Mouse (Mus musculus) midbrain, embryonic 16.5 days (tissue): Measurements from ENCODE around the gene Bend5. TPM values are rescaled to one million over a fixed set of nuclear protein-coding genes. Genes with fewer than 3 reads are reported as not detected.

Experiments used
- ATAC-seq: fragments of 200-750 bp; cut with Nextera tagmentation; 2 replicates; pipeline ENCODE4 v1.8.0; 2017; ENCODE audit warnings: moderate TSS enrichment
- H3K27ac ChIP-seq: fragments of 300-500 bp; sonication (generic); 2 replicates; pipeline ENCODE4 v1.5.1; 2014; ENCODE audit warnings: mild to moderate bottlenecking, low read length, mixed read lengths
- H3K27me3 ChIP-seq: fragments of 300-500 bp; sonication (generic); 2 replicates; pipeline ENCODE4 v1.6.1; 2014; ENCODE audit warnings: low read depth, low read length, mixed read lengths; ENCODE audit not compliant: control insufficient read depth, insufficient read depth
- H3K36me3 ChIP-seq: fragments of 300-500 bp; sonication (generic); 2 replicates; pipeline ENCODE4 v1.6.1; 2014; ENCODE audit warnings: mild to moderate bottlenecking, low read length, moderate library complexity, mixed read lengths; ENCODE audit not compliant: control insufficient read depth, insufficient read depth
- H3K4me1 ChIP-seq: fragments of 300-500 bp; sonication (generic); 2 replicates; pipeline ENCODE4 v1.6.1; 2014; ENCODE audit warnings: mild to moderate bottlenecking, low read length, mixed read lengths; ENCODE audit not compliant: control insufficient read depth, insufficient read depth
- H3K4me2 ChIP-seq: fragments of 300-500 bp; sonication (generic); 2 replicates; pipeline ENCODE4 v1.6.1; 2014; ENCODE audit warnings: mild to moderate bottlenecking, low read length, mixed read lengths
- H3K4me3 ChIP-seq: fragments of 300-500 bp; sonication (generic); 2 replicates; pipeline ENCODE4 v1.5.1; 2014; ENCODE audit warnings: low read depth, mild to moderate bottlenecking, low read length, moderate library complexity, mixed read lengths
- H3K9ac ChIP-seq: fragments of 300-500 bp; sonication (generic); 2 replicates; pipeline ENCODE4 v1.6.1; 2014; ENCODE audit warnings: low read depth, low read length, mixed read lengths
- H3K9me3 ChIP-seq: fragments of 300-500 bp; sonication (generic); replicated peaks from 2 replicates; pipeline ENCODE4 v1.6.1; 2014; ENCODE audit warnings: mild to moderate bottlenecking, low read length, mixed read lengths; ENCODE audit not compliant: control insufficient read depth, poor library complexity, severe bottlenecking
- WGBS: fragments of 180-500 bp; shearing (Covaris S2); extraction: QIAGEN DNeasy Blood & Tissue Kit; methylation state at CpG from one replicate; pipeline ENCODE4 v1.1.7; 2014; 5-methylcytosine and 5-hydroxymethylcytosine counted together
- polyA plus RNA-seq: library from polyadenylated mRNA; unstranded; fragments of >200 nt; fragmentation: Nextera tagmentation; extraction: Ambion mirVana; gene quantifications from 2 replicates; pipeline ENCODE4 v1.2.1, GENCODE M21; 2015

Gene Bend5
- polyA plus RNA-seq, 1 experiment from 2014 or later, result 58.2 TPM

- ATAC-seq, result no peak
- H3K4me2 ChIP-seq, result no peak overlapping the region
- no peak overlapping the region for H3K4me3 ChIP-seq
Measured at GRCm38 (mm10) chr4:111485189-111485588, 70.4 kb downstream of the Bend5 start.

DNA sequence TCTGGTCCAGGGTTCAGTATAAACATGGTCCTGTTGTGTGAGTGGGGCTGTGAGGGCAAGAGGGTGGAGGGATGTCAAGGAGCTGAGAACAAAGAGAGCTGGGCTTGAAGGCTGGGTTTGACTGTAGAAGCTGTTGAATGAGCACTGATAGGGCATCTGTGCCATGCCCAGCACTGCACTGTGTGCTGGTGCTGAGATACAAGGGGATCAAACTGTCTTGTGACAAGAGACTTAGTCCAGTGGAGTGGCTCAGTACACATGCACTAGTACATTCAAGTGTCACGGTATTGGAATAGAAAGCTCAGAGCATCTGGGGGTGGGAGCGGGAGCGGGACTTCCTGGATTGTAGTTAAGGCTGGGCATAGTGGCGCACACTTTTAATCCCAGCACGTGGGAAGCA, 71.4 kb downstream of the Bend5 start:
- 71% methylated on average over 5 of the region's 5 CpGs for WGBS
- 0 out of 2 replicates have a peak, but pooled peaks cover 2% of the 10 kb centered on the region for H3K4me1 ChIP-seq
- no peaks in the 10 kb centered on the region for H3K9me3 ChIP-seq
- H3K4me3 ChIP-seq, result no peak overlapping the region
- no peak overlapping the region for H3K9ac ChIP-seq
- no peaks in the 10 kb centered on the region for H3K27me3 ChIP-seq
- no peak overlapping the region for H3K4me2 ChIP-seq
- no peaks in the 10 kb centered on the region for H3K36me3 ChIP-seq
- no peak overlapping the region for H3K27ac ChIP-seq
- ATAC-seq, result no peak

More at GRCm38 (mm10) chr4:111485189-111485588, 70.4 kb downstream of the Bend5 start:
- no peak overlapping the region for H3K27ac ChIP-seq
- no peaks in the 10 kb centered on the region for H3K27me3 ChIP-seq
- WGBS, result 72% methylated on average over 5 of the region's 5 CpGs
- H3K4me1 ChIP-seq, result 0 out of 2 replicates have a peak, but pooled peaks cover 2% of the 10 kb centered on the region
- no peaks in the 10 kb centered on the region for H3K36me3 ChIP-seq
- H3K9ac ChIP-seq, result no peak overlapping the region
- no peaks in the 10 kb centered on the region for H3K9me3 ChIP-seq

DNA sequence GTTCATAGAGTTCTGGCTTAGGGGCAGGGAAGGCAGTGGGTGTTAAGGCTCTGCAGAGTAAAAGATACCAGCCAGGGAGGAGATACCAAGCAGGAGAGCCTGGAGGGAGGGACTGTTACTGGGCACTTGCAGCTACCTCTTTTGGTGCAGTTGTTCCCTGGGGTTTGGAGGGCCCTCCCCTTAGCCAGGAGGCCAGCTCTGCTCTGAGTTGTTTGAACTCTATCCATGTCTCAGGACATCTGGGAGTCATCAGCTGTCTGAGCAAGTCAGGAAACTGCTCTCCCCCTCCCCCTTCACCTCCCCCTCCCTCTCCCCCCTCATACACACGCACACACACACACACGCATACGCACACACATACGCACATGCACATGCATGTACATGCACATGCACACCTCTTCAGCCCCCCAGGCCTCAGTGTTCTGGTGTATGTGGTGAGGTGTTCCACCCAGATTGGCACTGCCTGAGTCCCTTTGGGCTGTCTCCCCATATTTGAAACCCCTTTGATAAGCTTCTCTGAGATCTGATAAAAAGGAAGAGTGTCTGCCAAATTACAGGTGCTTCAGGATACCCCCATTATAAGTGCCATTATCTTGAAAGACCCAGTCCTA, 72.5 kb downstream of the Bend5 start:
- Histone ChIP-seq H3K4me1 (0 out of 2 replicates have a peak, but pooled peaks cover 2% of the 10 kb centered on the region), H3K27me3 (no peaks in the 10 kb centered on the region), H3K27ac (no peak overlapping the region), H3K4me3 (no peak overlapping the region), H3K9ac (no peak overlapping the region), H3K36me3 (no peaks in the 10 kb centered on the region), H3K4me2 (no peak overlapping the region), H3K9me3 (no peaks in the 10 kb centered on the region)
- 86% methylated on average over 4 of the region's 4 CpGs for WGBS
- no peak for ATAC-seq

DNA sequence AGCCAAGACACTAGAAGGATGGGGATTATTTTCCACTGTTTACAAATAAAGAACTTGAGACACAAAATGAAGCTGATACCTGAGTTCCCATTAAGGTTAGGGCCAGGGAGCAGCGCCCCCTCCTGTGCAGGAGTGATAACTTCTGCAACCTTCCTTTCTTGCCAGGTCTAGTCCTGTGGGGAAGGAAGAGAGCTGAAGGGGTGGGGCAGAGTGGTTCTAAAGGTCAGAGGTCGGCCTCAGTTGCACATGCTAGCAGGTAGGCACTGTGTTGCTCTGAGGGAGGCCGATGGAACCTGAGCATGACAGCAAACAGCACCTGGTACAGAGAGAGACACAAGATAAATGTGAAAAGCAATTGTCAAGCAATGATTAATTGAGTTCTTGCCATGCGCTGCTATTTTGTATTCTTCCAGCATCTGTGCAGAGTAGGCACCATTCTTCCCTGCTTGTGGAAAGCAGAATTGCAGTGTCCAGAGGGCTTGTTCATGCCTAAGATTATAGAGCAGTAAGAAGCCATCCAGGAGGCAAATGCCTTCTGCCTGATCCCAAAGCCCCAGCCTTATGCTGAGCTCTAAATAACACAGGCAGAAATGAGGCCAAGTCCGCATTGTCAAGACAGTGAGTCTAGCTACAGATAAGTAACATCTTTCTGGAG, 79.1 kb downstream of the Bend5 start:
- H3K36me3 ChIP-seq, result no peaks in the 10 kb centered on the region
- no peak overlapping the region for H3K27ac ChIP-seq
- 0 out of 2 replicates have a peak, but pooled peaks cover 2% of the 10 kb centered on the region for H3K4me1 ChIP-seq
- ATAC-seq, result no peak
- no peaks in the 10 kb centered on the region for H3K9me3 ChIP-seq
- 63% methylated on average over 5 of the region's 5 CpGs for WGBS
- H3K27me3 ChIP-seq, result no peaks in the 10 kb centered on the region
- no peak overlapping the region for H3K4me3 ChIP-seq
- H3K9ac ChIP-seq, result no peak overlapping the region
- no peak overlapping the region for H3K4me2 ChIP-seq

DNA sequence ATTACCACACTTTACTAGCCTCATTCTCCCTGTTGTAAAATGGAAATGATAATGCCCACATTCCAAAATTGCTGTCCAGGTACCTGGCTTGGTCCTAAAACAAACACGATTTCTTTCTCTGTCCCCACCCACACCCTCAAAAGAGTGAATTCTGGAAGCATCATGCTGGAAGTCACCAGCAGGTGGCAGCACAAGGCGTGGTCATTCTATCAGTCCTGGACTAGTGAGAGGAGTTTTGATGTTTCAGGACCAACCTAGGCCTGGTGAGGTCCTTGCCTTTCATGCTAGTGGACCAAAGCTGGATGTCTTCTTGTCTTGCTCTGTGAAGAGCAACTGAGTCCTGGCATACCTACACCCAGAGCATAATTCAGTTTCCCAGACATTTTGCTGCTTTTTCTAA, 81.1 kb downstream of the Bend5 start:
- H3K27me3 ChIP-seq, result no peaks in the 10 kb centered on the region
- WGBS, result 10% methylated on average over 2 of the region's 2 CpGs
- H3K9me3 ChIP-seq, result no peaks in the 10 kb centered on the region
- 0 out of 2 replicates have a peak, but pooled peaks have one; percentile 7 for ATAC-seq
- H3K4me1 ChIP-seq, result no peaks in the 10 kb centered on the region
- no peaks in the 10 kb centered on the region for H3K36me3 ChIP-seq
- no peak overlapping the region for H3K9ac ChIP-seq
- H3K4me3 ChIP-seq, result no peak overlapping the region
- no peak overlapping the region for H3K27ac ChIP-seq
- H3K4me2 ChIP-seq, result no peak overlapping the region

DNA sequence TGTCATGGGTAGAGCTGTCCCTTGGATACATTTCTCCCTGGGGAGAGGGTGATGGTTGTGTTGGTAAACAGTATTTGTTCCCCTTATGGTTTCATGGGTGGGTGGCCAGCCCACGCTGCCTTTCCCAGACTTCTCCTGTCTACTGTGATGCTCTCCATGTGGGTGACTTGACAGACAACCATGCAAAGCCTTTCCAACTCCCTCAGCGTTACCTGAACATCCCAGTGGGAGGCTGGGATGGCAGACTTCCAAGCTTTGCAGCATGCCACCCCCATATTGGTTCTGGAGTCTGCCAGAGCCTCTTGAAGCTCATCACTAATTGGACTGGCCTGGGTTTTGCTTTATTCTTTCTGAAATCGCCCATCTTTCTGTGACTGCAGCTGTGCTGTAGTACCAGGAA, 83.9 kb downstream of the Bend5 start:
- Histone ChIP-seq H3K36me3 (no peaks in the 10 kb centered on the region), H3K27me3 (no peaks in the 10 kb centered on the region), H3K9ac (no peak overlapping the region), H3K9me3 (no peaks in the 10 kb centered on the region), H3K27ac (no peak overlapping the region), H3K4me3 (no peak overlapping the region), H3K4me1 (no peaks in the 10 kb centered on the region), H3K4me2 (no peak overlapping the region)
- no peak for ATAC-seq
- WGBS, result 64% methylated on average over 3 of the region's 3 CpGs

- H3K4me3 ChIP-seq, result no peak overlapping the region
- no peaks in the 10 kb centered on the region for H3K4me1 ChIP-seq
- H3K9me3 ChIP-seq, result no peaks in the 10 kb centered on the region
- WGBS, result 90% methylated on average over 1 of the region's 1 CpGs
- no peak for ATAC-seq
- H3K36me3 ChIP-seq, result no peaks in the 10 kb centered on the region
- no peak overlapping the region for H3K9ac ChIP-seq
- no peak overlapping the region for H3K4me2 ChIP-seq
- no peak overlapping the region for H3K27ac ChIP-seq
- no peaks in the 10 kb centered on the region for H3K27me3 ChIP-seq
Measured at GRCm38 (mm10) chr4:111501441-111501840, 86.6 kb downstream of the Bend5 start.

DNA sequence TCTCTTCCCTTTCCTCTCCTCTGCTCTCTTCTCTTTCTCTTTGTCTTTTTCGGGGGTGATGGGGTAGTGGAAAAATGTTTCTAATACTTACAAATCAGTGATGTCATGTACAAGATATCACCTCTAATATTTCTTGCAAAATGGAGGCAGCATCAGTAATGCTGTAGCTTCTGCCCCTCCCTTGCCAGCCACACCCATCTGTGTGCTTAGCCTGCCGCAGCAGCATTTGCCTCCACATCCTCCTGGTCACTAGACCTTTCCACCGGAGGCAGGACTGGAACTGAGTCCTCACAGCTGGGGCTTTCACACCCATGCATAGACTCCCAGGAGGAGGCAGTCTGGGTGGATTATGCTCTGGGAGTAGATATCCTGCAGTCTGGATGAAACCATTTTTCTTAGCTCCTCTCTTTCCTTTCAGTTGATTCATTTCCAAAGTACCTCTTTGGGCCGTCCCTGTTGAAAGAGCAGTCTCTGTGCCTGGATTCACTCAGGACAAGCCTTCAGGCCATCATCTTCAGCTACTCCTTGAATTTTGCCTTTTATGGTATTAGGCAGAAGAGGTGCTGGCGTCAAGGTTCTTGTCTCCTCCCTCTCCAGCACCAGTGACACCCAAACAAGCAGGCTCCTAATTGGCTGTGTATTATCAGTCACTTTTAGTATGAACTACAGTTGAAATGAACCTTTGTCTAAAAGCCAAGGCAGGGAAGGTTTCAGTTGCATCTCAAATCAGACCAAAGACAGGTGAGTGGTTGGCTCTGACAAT, 88.3 kb downstream of the Bend5 start:
- H3K9ac ChIP-seq, result no peak overlapping the region
- ATAC-seq, result no peak
- 75% methylated on average over 5 of the region's 5 CpGs for WGBS

DNA sequence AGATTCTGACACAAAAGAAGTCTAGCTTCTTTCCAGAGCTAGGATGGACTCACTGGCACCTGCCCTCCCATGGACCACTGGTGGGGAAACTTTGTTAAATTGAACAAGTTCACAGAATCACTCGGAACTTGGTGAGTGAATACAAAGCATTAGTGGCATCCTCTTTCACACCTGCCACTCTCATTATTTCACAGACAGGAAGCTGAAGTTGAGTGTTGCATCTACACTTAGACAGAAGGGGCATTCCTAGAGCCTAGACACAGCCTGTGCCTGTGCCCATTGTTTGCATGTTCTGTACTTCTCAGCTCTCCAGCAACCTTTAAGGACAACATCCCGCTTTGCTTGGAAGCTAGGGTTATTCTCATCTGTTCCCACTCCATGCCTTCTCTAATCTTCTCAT, 90.1 kb downstream of the Bend5 start:
- H3K4me3 ChIP-seq, result no peak overlapping the region
- 88% methylated on average over 2 of the region's 2 CpGs for WGBS
- no peaks in the 10 kb centered on the region for H3K27me3 ChIP-seq
- H3K9me3 ChIP-seq, result no peaks in the 10 kb centered on the region
- no peak for ATAC-seq
- no peak overlapping the region for H3K9ac ChIP-seq
- H3K27ac ChIP-seq, result no peak overlapping the region
- no peaks in the 10 kb centered on the region for H3K4me1 ChIP-seq
- no peaks in the 10 kb centered on the region for H3K36me3 ChIP-seq
- H3K4me2 ChIP-seq, result no peak overlapping the region

More for the DNA sequence above, 88.3 kb downstream of the Bend5 start:
- Histone ChIP-seq H3K9me3 (no peaks in the 10 kb centered on the region), H3K27ac (no peak overlapping the region), H3K4me1 (no peaks in the 10 kb centered on the region), H3K4me2 (no peak overlapping the region), H3K4me3 (no peak overlapping the region), H3K36me3 (no peaks in the 10 kb centered on the region), H3K27me3 (no peaks in the 10 kb centered on the region)
